Mouse (Mus musculus): ENCODE measurements around the gene Htr5b. TPM values are rescaled to one million over a fixed set of nuclear protein-coding genes. Genes with fewer than 3 reads are reported as not detected.

The Htr5b gene
- total and polyA plus RNA-seq, 2 experiments from 2014 or later = 3.6 to 3.8 TPM

DNA sequence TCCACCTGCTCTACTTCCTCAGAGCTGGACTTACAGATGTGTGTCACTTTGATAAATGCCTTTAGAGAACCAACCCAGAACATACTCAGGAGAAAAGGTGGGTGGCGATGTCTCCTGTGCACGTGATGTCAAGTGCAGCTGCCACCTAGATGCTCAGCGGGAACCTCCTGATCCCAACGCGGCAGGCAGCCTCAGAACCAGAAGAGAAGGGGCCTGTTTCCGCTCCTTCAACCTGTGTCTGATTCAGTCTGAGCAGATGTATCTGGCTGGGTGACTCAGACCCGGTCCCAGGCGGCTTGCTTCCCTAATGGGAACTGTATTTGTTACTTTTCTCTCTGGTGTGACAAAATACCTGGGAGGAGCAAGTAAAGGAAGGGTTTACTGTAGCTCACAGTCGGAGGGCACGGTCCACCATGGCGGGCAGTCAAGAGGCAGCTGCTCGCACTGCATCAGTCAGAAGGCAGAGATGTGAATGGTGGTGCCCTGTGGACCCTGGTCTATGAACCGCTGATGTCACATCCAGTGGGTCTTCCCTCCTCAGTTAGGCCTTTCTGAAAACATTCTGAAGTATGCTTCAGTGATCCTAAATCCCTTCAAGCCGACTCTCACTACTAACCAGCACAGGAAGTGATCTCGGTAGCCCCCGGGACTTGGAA is 22.7 kb upstream of the Htr5b start:
- 82% methylated on average over 16 of the region's 16 CpGs for WGBS
- Histone ChIP-seq H3K9ac (replicated peaks; ENCODE audit: low read length) (no peak overlapping the region), H3K9me3 (ENCODE audit: low read length) (no peaks in the 10 kb centered on the region), H3K27me3 (ENCODE audit: insufficient read depth, low read length) (no peaks in the 10 kb centered on the region), H3K4me2 (ENCODE audit: low read depth, low read length) (no peak overlapping the region), H3K27ac (no peak overlapping the region), H3K4me1 (ENCODE audit: insufficient read depth, low read length) (no peaks in the 10 kb centered on the region), H3K36me3 (ENCODE audit: insufficient read depth, low read length) (peaks cover 37% of the 10 kb centered on the region), H3K4me3 (ENCODE audit: low read length) (no peak overlapping the region)
- DNase-seq (ENCODE audit: low spot score) (no peak), ATAC-seq (peak; percentile 33; the same call in 1 of the 2 replicates)
- TF ChIP-seq CTCF (IDR thresholded peaks at IDR 0.05; ENCODE audit: low read depth) = no peak

DNA sequence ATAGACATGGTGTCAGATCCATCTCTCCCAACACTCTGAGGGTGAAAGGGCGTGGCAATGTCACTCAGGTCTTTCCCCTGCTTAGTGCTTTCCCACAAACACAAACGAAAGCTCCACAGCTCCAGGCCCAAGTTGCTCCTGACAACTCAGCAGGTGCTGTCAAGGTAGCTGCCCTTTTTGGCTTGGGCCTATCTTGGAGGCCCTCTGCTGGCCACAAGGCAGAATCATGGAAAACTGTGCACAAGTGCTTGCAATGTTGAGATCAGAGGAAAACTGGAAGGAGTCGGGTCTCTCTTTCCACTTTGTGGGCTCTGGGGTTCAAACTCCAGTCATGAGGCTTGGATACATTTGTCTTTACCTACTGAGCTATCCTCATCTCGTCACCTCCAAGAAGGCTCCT is 21.2 kb upstream of the Htr5b start:
- Histone ChIP-seq H3K27ac (no peak overlapping the region), H3K36me3 (ENCODE audit: insufficient read depth, low read length) (peaks cover 22% of the 10 kb centered on the region), H3K27me3 (ENCODE audit: insufficient read depth, low read length) (no peaks in the 10 kb centered on the region), H3K9me3 (ENCODE audit: low read length) (no peaks in the 10 kb centered on the region), H3K4me3 (ENCODE audit: low read length) (no peak overlapping the region), H3K4me2 (ENCODE audit: low read depth, low read length) (no peak overlapping the region), H3K9ac (replicated peaks; ENCODE audit: low read length) (no peak overlapping the region), H3K4me1 (ENCODE audit: insufficient read depth, low read length) (no peaks in the 10 kb centered on the region)
- ATAC-seq (no peak), DNase-seq (ENCODE audit: low spot score) (peak; percentile 16)
- WGBS = 80% methylated on average over 4 of the region's 4 CpGs
- peak; percentile 60 for TF ChIP-seq CTCF (IDR thresholded peaks at IDR 0.05; ENCODE audit: low read depth)

DNA sequence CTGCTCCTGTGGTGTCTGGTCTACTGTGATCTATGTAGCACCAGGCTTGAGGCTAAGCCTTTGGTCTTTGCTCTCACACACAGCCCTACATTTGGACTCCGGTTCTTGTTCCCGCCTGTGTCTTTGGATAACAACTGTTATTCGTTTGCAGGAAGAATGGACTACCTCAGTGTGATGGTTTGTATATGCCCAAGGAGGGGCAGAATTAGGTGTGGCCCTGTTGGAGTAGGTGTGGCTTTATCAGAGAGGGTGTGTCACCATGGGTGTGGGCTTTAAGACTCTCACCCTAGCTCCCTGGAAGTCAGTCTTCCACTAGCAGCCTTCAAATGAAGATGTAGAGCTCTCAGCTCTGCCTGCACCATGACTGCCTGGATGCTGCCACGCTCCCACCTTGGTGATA is 20.4 kb upstream of the Htr5b start:
- DNase-seq (ENCODE audit: low spot score) (no peak), ATAC-seq (no peak)
- no peaks in the 10 kb centered on the region for H3K27me3 ChIP-seq (ENCODE audit: insufficient read depth, low read length)
- H3K4me2 ChIP-seq (ENCODE audit: low read depth, low read length) = no peak overlapping the region
- H3K9ac ChIP-seq (replicated peaks; ENCODE audit: low read length) = no peak overlapping the region
- no peak overlapping the region for H3K4me3 ChIP-seq (ENCODE audit: low read length)
- WGBS = 94% methylated on average over 4 of the region's 4 CpGs
- H3K36me3 ChIP-seq (ENCODE audit: insufficient read depth, low read length) = peaks cover 17% of the 10 kb centered on the region
- no peak for TF ChIP-seq CTCF (IDR thresholded peaks at IDR 0.05; ENCODE audit: low read depth)
- H3K27ac ChIP-seq = no peak overlapping the region
- no peaks in the 10 kb centered on the region for H3K4me1 ChIP-seq (ENCODE audit: insufficient read depth, low read length)
- H3K9me3 ChIP-seq (ENCODE audit: low read length) = no peaks in the 10 kb centered on the region

DNA sequence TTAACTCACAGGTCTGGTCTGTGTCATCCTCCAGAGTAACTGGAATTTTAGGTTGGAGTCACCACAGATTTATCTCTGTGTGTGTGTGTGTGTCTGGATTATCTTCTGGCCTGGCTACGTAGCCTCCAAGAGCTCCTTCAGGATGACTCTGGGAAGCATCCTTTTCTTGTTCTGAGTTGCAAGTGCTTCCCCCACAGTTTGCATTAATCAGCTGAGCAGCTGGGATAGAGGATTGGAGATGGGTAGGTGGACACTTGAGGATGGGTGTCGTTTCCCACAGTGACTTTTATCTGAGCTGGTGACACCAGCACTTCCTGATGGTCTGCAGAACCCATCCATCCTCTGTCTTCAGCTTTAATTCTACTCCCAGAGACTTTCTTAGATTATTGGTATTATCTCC is 18.6 kb upstream of the Htr5b start:
- TF ChIP-seq CTCF (IDR thresholded peaks at IDR 0.05; ENCODE audit: low read depth) = no peak
- WGBS = 74% methylated on average over 2 of the region's 2 CpGs
- Histone ChIP-seq H3K36me3 (ENCODE audit: insufficient read depth, low read length) (0 out of 2 replicates have a peak, but pooled peaks cover 4% of the 10 kb centered on the region), H3K27me3 (ENCODE audit: insufficient read depth, low read length) (no peaks in the 10 kb centered on the region), H3K4me3 (ENCODE audit: low read length) (no peak overlapping the region), H3K4me2 (ENCODE audit: low read depth, low read length) (no peak overlapping the region), H3K9me3 (ENCODE audit: low read length) (no peaks in the 10 kb centered on the region), H3K9ac (replicated peaks; ENCODE audit: low read length) (no peak overlapping the region), H3K27ac (no peak overlapping the region), H3K4me1 (ENCODE audit: insufficient read depth, low read length) (no peaks in the 10 kb centered on the region)
- no peak for DNase-seq (ENCODE audit: low spot score)
- ATAC-seq = no peak

DNA sequence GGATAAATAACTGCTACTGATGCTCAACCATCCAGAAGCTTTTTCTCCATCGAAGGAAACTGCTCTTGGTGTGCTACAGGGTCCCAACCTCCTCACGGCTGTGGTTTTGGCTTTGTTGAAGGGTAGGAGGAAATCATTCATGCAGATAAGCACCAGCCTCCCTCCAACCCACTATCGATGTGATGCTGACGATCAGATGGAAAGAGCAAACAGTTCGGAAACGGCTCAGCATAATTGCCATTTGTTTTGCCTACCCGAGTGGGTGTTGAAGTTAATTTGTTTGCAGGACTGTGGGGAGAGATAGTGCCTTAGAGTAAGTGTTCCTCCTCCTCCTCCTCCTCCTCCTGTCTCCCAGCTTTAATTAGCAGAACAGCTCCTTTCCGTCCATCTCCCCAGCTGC is 12.1 kb upstream of the Htr5b start:
- WGBS = 75% methylated on average over 8 of the region's 8 CpGs
- Histone ChIP-seq H3K27me3 (ENCODE audit: insufficient read depth, low read length) (no peaks in the 10 kb centered on the region), H3K27ac (no peak overlapping the region), H3K36me3 (ENCODE audit: insufficient read depth, low read length) (no peaks in the 10 kb centered on the region), H3K4me2 (ENCODE audit: low read depth, low read length) (no peak overlapping the region), H3K4me3 (ENCODE audit: low read length) (no peak overlapping the region), H3K4me1 (ENCODE audit: insufficient read depth, low read length) (no peaks in the 10 kb centered on the region), H3K9ac (replicated peaks; ENCODE audit: low read length) (no peak overlapping the region), H3K9me3 (ENCODE audit: low read length) (no peaks in the 10 kb centered on the region)
- TF ChIP-seq CTCF (IDR thresholded peaks at IDR 0.05; ENCODE audit: low read depth) = no peak
- no peak for DNase-seq (ENCODE audit: low spot score)
- ATAC-seq = no peak

GRCm38 (mm10) chr1:121531439-121531838 is 3.2 kb upstream of the Htr5b start:
- Histone ChIP-seq H3K27me3 (ENCODE audit: insufficient read depth, low read length) (peaks cover 9% of the 10 kb centered on the region), H3K36me3 (ENCODE audit: insufficient read depth, low read length) (no peaks in the 10 kb centered on the region), H3K27ac (no peak overlapping the region), H3K4me3 (ENCODE audit: low read length) (no peak overlapping the region), H3K9me3 (ENCODE audit: low read length) (no peaks in the 10 kb centered on the region), H3K9ac (replicated peaks; ENCODE audit: low read length) (no peak overlapping the region), H3K4me2 (ENCODE audit: low read depth, low read length) (no peak overlapping the region), H3K4me1 (ENCODE audit: insufficient read depth, low read length) (peaks cover 7% of the 10 kb centered on the region; the same call in 1 of the 2 replicates)
- ATAC-seq (no peak), DNase-seq (ENCODE audit: low spot score) (no peak)
- TF ChIP-seq CTCF (IDR thresholded peaks at IDR 0.05; ENCODE audit: low read depth) = no peak
- 71% methylated on average over 7 of the region's 7 CpGs for WGBS

DNA sequence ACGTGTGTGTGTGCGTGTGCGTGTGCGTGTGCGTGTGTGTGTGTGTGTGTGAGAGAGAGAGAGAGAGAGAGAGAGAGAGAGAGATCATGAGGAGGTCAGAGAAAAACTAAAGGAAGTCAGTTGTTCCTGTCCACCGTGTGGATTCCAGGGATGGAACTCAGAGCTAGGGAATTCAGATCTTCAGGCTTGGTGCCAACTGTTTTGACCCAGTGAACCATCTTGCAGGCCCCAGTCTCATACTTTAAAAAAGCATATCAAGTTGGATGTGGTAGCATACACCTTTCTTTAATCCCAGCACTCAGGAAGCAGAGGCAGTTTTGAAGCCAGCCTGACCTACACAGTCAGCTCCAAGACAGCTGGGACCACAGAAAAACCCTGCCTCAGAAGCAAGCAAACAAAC is 1.0 kb upstream of the Htr5b start:
- Histone ChIP-seq H3K9ac (replicated peaks; ENCODE audit: low read length) (no peak overlapping the region), H3K4me1 (ENCODE audit: insufficient read depth, low read length) (peaks cover 7% of the 10 kb centered on the region; the same call in 1 of the 2 replicates), H3K27me3 (ENCODE audit: insufficient read depth, low read length) (peaks cover 9% of the 10 kb centered on the region), H3K27ac (no peak overlapping the region), H3K4me2 (ENCODE audit: low read depth, low read length) (no peak overlapping the region), H3K36me3 (ENCODE audit: insufficient read depth, low read length) (no peaks in the 10 kb centered on the region), H3K9me3 (ENCODE audit: low read length) (no peaks in the 10 kb centered on the region), H3K4me3 (ENCODE audit: low read length) (no peak overlapping the region)
- ATAC-seq = no peak
- 90% methylated on average over 6 of the region's 6 CpGs for WGBS
- no peak for DNase-seq (ENCODE audit: low spot score)
- TF ChIP-seq CTCF (IDR thresholded peaks at IDR 0.05; ENCODE audit: low read depth) = no peak
